Mouse (Mus musculus) hematopoietic multipotent progenitor cell, adult 10-12 weeks (in vitro differentiated cells): ENCODE results near the gene Glt1d1. TPM values are rescaled to one million over a fixed set of nuclear protein-coding genes. Genes with fewer than 3 reads are reported as not detected.

Experiments
- polyA plus RNA-seq: library from polyadenylated mRNA; stranded (reverse); fragments of >175 nt; gene quantifications from 2 replicates; pipeline ENCODE4 v1.2.3, GENCODE M21; 2012; ENCODE audit warnings: low replicate concordance

The Glt1d1 gene
- 0.07 and 0.12 TPM in 2 replicates for polyA plus RNA-seq

GRCm38 (mm10) chr5:127632167-127633145 lies at the start of gene Glt1d1, which contains the start of gene Slc15a4:
Gene Glt1d1 (plus strand): TSS chr5:127632262.
Gene Slc15a4 (minus strand): TSS chr5:127632897.

Other genes with a start within 250 kb of the Glt1d1 start
- 43.4 and 74.1 TPM in 2 replicates for gene Slc15a4, start 635 bp downstream of the Glt1d1 start, polyA plus RNA-seq